Mouse (Mus musculus) MEL (cell line): Measurements from ENCODE around the gene Ppm1d. TPM values are rescaled to one million over a fixed set of nuclear protein-coding genes. Genes with fewer than 3 reads are reported as not detected.

Experiments used
- DNase-seq: peaks from one replicate; pipeline ENCODE4 v3.0.0; 2011; ENCODE audit warnings: low read depth, low spot score
- H3K27ac ChIP-seq: 2 replicates; pipeline ENCODE4 v1.5.1; 2012; ENCODE audit warnings: low read depth, mild to moderate bottlenecking, control low read depth, low read length, moderate library complexity; ENCODE audit not compliant: control insufficient read depth
- H3K27me3 ChIP-seq, 2 experiments: fragments of 150-350 bp in 1 of 2; sonication (generic) in 1 of 2; 2 replicates each; pipeline ENCODE4 v1.6.1; 2012; ENCODE audit warnings: low read length in 2 of 2, mild to moderate bottlenecking in 2 of 2, improper control_type of control experiment in 1 of 2, moderate library complexity in 1 of 2; ENCODE audit not compliant: insufficient read depth in 2 of 2, control insufficient read depth in 1 of 2
- H3K36me3 ChIP-seq, 2 experiments: 2 replicates each; pipeline ENCODE4 v1.6.1; 2012 to 2014; ENCODE audit warnings: low read length in 2 of 2, improper control_type of control experiment in 1 of 2, inconsistent platforms in 1 of 2, mild to moderate bottlenecking in 1 of 2; ENCODE audit not compliant: insufficient read depth in 2 of 2, control insufficient read depth in 1 of 2
- H3K4me1 ChIP-seq, 2 experiments: fragments of 150-350 bp in 1 of 2; sonication (generic) in 1 of 2; 2 replicates each; pipeline ENCODE4 v1.6.1; 2012; ENCODE audit warnings: low read length in 2 of 2, improper control_type of control experiment in 1 of 2, mild to moderate bottlenecking in 1 of 2; ENCODE audit not compliant: insufficient read depth in 2 of 2, control insufficient read depth in 1 of 2
- H3K4me3 ChIP-seq, 2 experiments: fragments of 150-350 bp in 1 of 2; sonication (generic) in 1 of 2; 2 replicates each; pipeline ENCODE4 v1.5.1; 2012; ENCODE audit warnings: low read depth in 2 of 2, low read length in 2 of 2, mild to moderate bottlenecking in 2 of 2, moderate library complexity in 2 of 2, control low read depth in 1 of 2, improper control_type of control experiment in 1 of 2; ENCODE audit not compliant: control insufficient read depth in 1 of 2, insufficient read depth in 1 of 2
- H3K79me2 ChIP-seq: 2 replicates; pipeline ENCODE4 v1.6.1; 2012; ENCODE audit warnings: mild to moderate bottlenecking, low read length, moderate library complexity; ENCODE audit not compliant: control insufficient read depth, poor library complexity, insufficient read depth
- H3K9ac ChIP-seq: 2 replicates; pipeline ENCODE4 v1.6.1; 2012; ENCODE audit warnings: low read depth, mild to moderate bottlenecking, control low read depth, low read length, moderate library complexity; ENCODE audit not compliant: control insufficient read depth, poor library complexity, severe bottlenecking
- H3K9me3 ChIP-seq: fragments of 150-350 bp; sonication (generic); replicated peaks from 2 replicates; pipeline ENCODE4 v1.6.1; 2012; ENCODE audit warnings: mild to moderate bottlenecking, low read length, improper control_type of control experiment, moderate library complexity; ENCODE audit not compliant: insufficient read depth
- BHLHE40 ChIP-seq: IDR thresholded peaks from 2 replicates; pipeline ENCODE4 v1.6.1; 2012; ENCODE audit warnings: low read depth, mild to moderate bottlenecking, inconsistent platforms, low read length, improper control_type of control experiment, borderline replicate concordance
- CHD2 ChIP-seq: IDR thresholded peaks from 2 replicates; pipeline ENCODE4 v1.6.1; 2011; ENCODE audit warnings: low read length, improper control_type of control experiment
- CTCF ChIP-seq, 3 experiments: IDR thresholded peaks in 2 of 3; conservative IDR thresholded peaks in 1 of 3; 2 replicates each; pipeline ENCODE4 v1.5.1; 2011 to 2012; ENCODE audit warnings: low read length in 3 of 3, low read depth in 2 of 3, mild to moderate bottlenecking in 2 of 3, improper control_type of control experiment in 1 of 3, inconsistent platforms in 1 of 3, mixed read lengths in 1 of 3, moderate library complexity in 1 of 3; ENCODE audit not compliant: control insufficient read depth in 1 of 3, insufficient read depth in 1 of 3, poor library complexity in 1 of 3, severe bottlenecking in 1 of 3
- E2F4 ChIP-seq: IDR thresholded peaks from 2 replicates; pipeline ENCODE4 v1.6.1; 2011; ENCODE audit warnings: low read depth, low read length, improper control_type of control experiment, borderline replicate concordance
- ELF1 ChIP-seq: IDR thresholded peaks from 2 replicates; pipeline ENCODE4 v1.6.1; 2014; ENCODE audit warnings: low read depth, mild to moderate bottlenecking, inconsistent platforms, low read length, improper control_type of control experiment, moderate library complexity
- EP300 ChIP-seq, 2 experiments: IDR thresholded peaks; 2 replicates each; pipeline ENCODE4 v1.6.1; 2011; ENCODE audit warnings: improper control_type of control experiment in 2 of 2, low read length in 2 of 2, low read depth in 1 of 2, mild to moderate bottlenecking in 1 of 2
- GATA1 ChIP-seq: IDR thresholded peaks from 2 replicates; pipeline ENCODE4 v1.6.1; 2011; ENCODE audit warnings: low read depth, low read length, improper control_type of control experiment
- JUND ChIP-seq: IDR thresholded peaks from 2 replicates; pipeline ENCODE4 v1.6.1; 2011; ENCODE audit warnings: low read depth, mild to moderate bottlenecking, improper control_type of control experiment, low read length
- KAT2A ChIP-seq: conservative IDR thresholded peaks from 2 replicates; pipeline ENCODE4 v1.6.1; 2012; ENCODE audit warnings: low read depth, low read length, improper control_type of control experiment, inconsistent platforms
- MAFK ChIP-seq: IDR thresholded peaks from 2 replicates; pipeline ENCODE4 v1.6.1; 2011; ENCODE audit warnings: low read depth, mild to moderate bottlenecking, low read length, improper control_type of control experiment, borderline replicate concordance
- MAX ChIP-seq: IDR thresholded peaks from 2 replicates; pipeline ENCODE4 v1.6.1; 2011; ENCODE audit warnings: low read length, improper control_type of control experiment
- MAZ ChIP-seq: IDR thresholded peaks from 2 replicates; pipeline ENCODE4 v1.6.1; 2012; ENCODE audit warnings: low read depth, mild to moderate bottlenecking, inconsistent platforms, low read length, improper control_type of control experiment
- MEF2A ChIP-seq: IDR thresholded peaks from 2 replicates; pipeline ENCODE4 v1.6.1; 2014; ENCODE audit warnings: low read depth, mild to moderate bottlenecking, inconsistent platforms, low read length, improper control_type of control experiment; ENCODE audit not compliant: poor library complexity, insufficient replicate concordance, severe bottlenecking; ENCODE audit errors: extremely low read depth
- MYC ChIP-seq: IDR thresholded peaks from 2 replicates; pipeline ENCODE4 v1.6.1; 2011; ENCODE audit warnings: low read depth, mild to moderate bottlenecking, low read length, improper control_type of control experiment, moderate library complexity
- POLR2AphosphoS2 ChIP-seq: IDR thresholded peaks from 2 replicates; pipeline ENCODE4 v1.6.1; 2011; ENCODE audit warnings: low read length, improper control_type of control experiment
- POLR2AphosphoS5 ChIP-seq: IDR thresholded peaks from 2 replicates; pipeline ENCODE4 v1.6.1; 2012; ENCODE audit warnings: low read depth, borderline replicate concordance, mild to moderate bottlenecking, inconsistent platforms, low read length, moderate library complexity, mixed read lengths
- RCOR1 ChIP-seq: IDR thresholded peaks from 2 replicates; pipeline ENCODE4 v1.6.1; 2012; ENCODE audit warnings: low read depth, mild to moderate bottlenecking, inconsistent platforms, low read length, improper control_type of control experiment
- SIN3A ChIP-seq: IDR thresholded peaks from 2 replicates; pipeline ENCODE4 v1.6.1; 2012; ENCODE audit warnings: low read length, improper control_type of control experiment, inconsistent platforms
- SMC3 ChIP-seq: IDR thresholded peaks from 2 replicates; pipeline ENCODE4 v1.6.1; 2011; ENCODE audit warnings: low read depth, low read length, improper control_type of control experiment
- TAL1 ChIP-seq: IDR thresholded peaks from 2 replicates; pipeline ENCODE4 v1.6.1; 2012; ENCODE audit warnings: mild to moderate bottlenecking, inconsistent platforms, low read length, moderate library complexity, mixed read lengths
- TBP ChIP-seq: IDR thresholded peaks from 2 replicates; pipeline ENCODE4 v1.8.0; 2011; ENCODE audit warnings: low read depth, low read length, improper control_type of control experiment
- USF1 ChIP-seq: IDR thresholded peaks from 2 replicates; pipeline ENCODE4 v1.6.1; 2014; ENCODE audit warnings: low read depth, mild to moderate bottlenecking, inconsistent platforms, low read length, improper control_type of control experiment, moderate library complexity
- ZMIZ1 ChIP-seq: IDR thresholded peaks from 2 replicates; pipeline ENCODE4 v1.6.1; 2012; ENCODE audit warnings: low read depth, mild to moderate bottlenecking, inconsistent platforms, low read length, improper control_type of control experiment, moderate library complexity
- polyA plus RNA-seq, 2 experiments: library from polyadenylated mRNA; stranded (reverse) in 1 of 2; unstranded in 1 of 2; fragments of >175 nt in 1 of 2; fragments of >200 nt in 1 of 2; gene quantifications; 2 replicates each; pipeline versions ENCODE4 v1.2.1 to v1.2.4; 2012; ENCODE audit warnings: low replicate concordance in 2 of 2, low read depth in 1 of 2; ENCODE audit not compliant: insufficient read length in 2 of 2, insufficient read depth in 1 of 2, missing spikeins in 1 of 2
- total RNA-seq: library from RNA; depleted of rRNA; stranded (reverse); fragments of 300-350 nt; gene quantifications from 2 replicates; pipeline ENCODE4 v1.2.3, GENCODE M21; 2012

Ppm1d gene
- total and polyA plus RNA-seq, 3 experiments = 13.3 to 15.5 TPM; not detected in 1

- Histone ChIP-seq H3K27me3 (no peaks in the 10 kb centered on the region), H3K4me1 (no peaks in the 10 kb centered on the region), H3K9ac (no peak overlapping the region), H3K79me2 (no peaks in the 10 kb centered on the region), H3K4me3 (no peak overlapping the region), H3K27ac (no peak overlapping the region), H3K36me3 (no peaks in the 10 kb centered on the region; a peak in 1 of 4 replicates), H3K9me3 (no peaks in the 10 kb centered on the region)
- DNase-seq = no peak
- TF ChIP-seq MAX (no peak), ELF1 (no peak), MAZ (no peak), SIN3A (no peak), POLR2AphosphoS2 (no peak), USF1 (no peak), MAFK (no peak)
Measured at GRCm38 (mm10) chr11:85361621-85362020, 50.6 kb downstream of the Ppm1d start.

GRCm38 (mm10) chr11:85366168-85366567, 55.1 kb downstream of the Ppm1d start:
- Histone ChIP-seq H3K27ac (no peak overlapping the region), H3K9ac (no peak overlapping the region), H3K4me3 (no peak overlapping the region), H3K4me1 (no peaks in the 10 kb centered on the region), H3K9me3 (no peaks in the 10 kb centered on the region), H3K79me2 (no peaks in the 10 kb centered on the region), H3K27me3 (no peaks in the 10 kb centered on the region), H3K36me3 (no peaks in the 10 kb centered on the region; a peak in 1 of 4 replicates)
- TF ChIP-seq CTCF (IDR thresholded peaks at IDR 0.05 in 2 of 3, conservative IDR thresholded peaks at IDR 0.05 in 1 of 3; ENCODE audit: control insufficient read depth in 1 of 3, insufficient read depth in 1 of 3, low read depth in 2 of 3, low read length in 3 of 3, poor library complexity in 1 of 3, severe bottlenecking in 1 of 3) (no peak), KAT2A (no peak), USF1 (no peak), MEF2A (no peak), EP300 (IDR thresholded peaks at IDR 0.05; ENCODE audit: low read depth in 1 of 2, low read length in 2 of 2) (no peak), E2F4 (no peak), JUND (no peak), SMC3 (no peak), BHLHE40 (no peak), TBP (no peak), ELF1 (no peak), ZMIZ1 (no peak), TAL1 (no peak), GATA1 (no peak), MAZ (no peak), MYC (no peak), CHD2 (no peak), SIN3A (no peak), RCOR1 (no peak), POLR2AphosphoS5 (no peak)
- no peak for DNase-seq
